In genomic region chr11:16752007-16752348, GRCm38 (mm10) we compare ENCODE assay signal across 8 mouse cellular contexts. TPM values are rescaled to one million over a fixed set of nuclear protein-coding genes. Genes with fewer than 3 reads are reported as not detected.
A peak's percentile ranks its signal among the peaks of the same experiment; 100 is the strongest.
DNase-seq lines count a peak whose midpoint lies in the region; ATAC-seq and TF ChIP-seq lines count a peak whose summit lies in the region.

Gene Egfr, plus strand, starts transcription at chr11:16752203.

- 7% methylated on average over 21 of the region's 21 CpGs for WGBS in spleen, adult 2 months
- WGBS in embryonic facial prominence, embryonic 15.5 days: under 1% methylated on average over 21 of the region's 21 CpGs
- WGBS in heart, embryonic 13.5 days: 1% methylated on average over 21 of the region's 21 CpGs
- WGBS in kidney, embryonic 16.5 days: under 1% methylated on average over 21 of the region's 21 CpGs
- under 1% methylated on average over 21 of the region's 21 CpGs for WGBS in liver, embryonic 13.5 days (ENCODE audit: insufficient replicate concordance)
- WGBS in neural tube, embryonic 13.5 days: under 1% methylated on average over 21 of the region's 21 CpGs

- H3K27me3 ChIP-seq in spleen, adult 2 months (ENCODE audit: control insufficient read depth, insufficient read depth, low read length): peaks cover 12% of the 10 kb centered on the region
- H3K27me3 ChIP-seq in embryonic facial prominence, embryonic 15.5 days: peaks cover 17% of the 10 kb centered on the region
- H3K27me3 ChIP-seq in heart, embryonic 13.5 days (replicated peaks): peaks cover 59% of the 10 kb centered on the region
- peaks cover 18% of the 10 kb centered on the region for H3K27me3 ChIP-seq in kidney, embryonic 16.5 days (ENCODE audit: insufficient read depth, low read length)
- H3K27me3 ChIP-seq in liver, embryonic 13.5 days: peaks cover 45% of the 10 kb centered on the region
- H3K27me3 ChIP-seq in neural tube, embryonic 13.5 days: peaks cover 47% of the 10 kb centered on the region

- peak within 1 kb of the TSS; percentile 93 for H3K4me2 ChIP-seq in embryonic facial prominence, embryonic 15.5 days (replicated peaks)
- H3K4me2 ChIP-seq in heart, embryonic 13.5 days: peak within 1 kb of the TSS; percentile 96
- peak within 1 kb of the TSS; percentile 97 for H3K4me2 ChIP-seq in kidney, embryonic 16.5 days (replicated peaks; ENCODE audit: low read depth, low read length)
- peak within 1 kb of the TSS; percentile 64 for H3K4me2 ChIP-seq in liver, embryonic 13.5 days
- peak within 1 kb of the TSS; percentile 98 for H3K4me2 ChIP-seq in neural tube, embryonic 13.5 days

- peaks cover 7% of the 10 kb centered on the region for H3K4me1 ChIP-seq in spleen, adult 2 months (ENCODE audit: control insufficient read depth, insufficient read depth, insufficient read length)
- H3K4me1 ChIP-seq in embryonic facial prominence, embryonic 15.5 days: peaks cover 8% of the 10 kb centered on the region
- H3K4me1 ChIP-seq in heart, embryonic 13.5 days: peaks cover 14% of the 10 kb centered on the region
- peaks cover 4% of the 10 kb centered on the region; the same call in 1 of the 2 replicates for H3K4me1 ChIP-seq in kidney, embryonic 16.5 days (ENCODE audit: insufficient read depth, low read length)
- no peaks in the 10 kb centered on the region for H3K4me1 ChIP-seq in liver, embryonic 13.5 days (replicated peaks)
- peaks cover 17% of the 10 kb centered on the region for H3K4me1 ChIP-seq in neural tube, embryonic 13.5 days (replicated peaks)

- H3K36me3 ChIP-seq in spleen, adult 2 months (ENCODE audit: control insufficient read depth, insufficient read depth, low read length): no peaks in the 10 kb centered on the region
- H3K36me3 ChIP-seq in embryonic facial prominence, embryonic 15.5 days: no peaks in the 10 kb centered on the region
- H3K36me3 ChIP-seq in heart, embryonic 13.5 days: no peaks in the 10 kb centered on the region
- H3K36me3 ChIP-seq in kidney, embryonic 16.5 days (ENCODE audit: insufficient read depth, low read length): no peaks in the 10 kb centered on the region
- H3K36me3 ChIP-seq in liver, embryonic 13.5 days: no peaks in the 10 kb centered on the region
- H3K36me3 ChIP-seq in neural tube, embryonic 13.5 days: no peaks in the 10 kb centered on the region

- H3K9me3 ChIP-seq in embryonic facial prominence, embryonic 15.5 days (replicated peaks): no peaks in the 10 kb centered on the region
- H3K9me3 ChIP-seq in heart, embryonic 13.5 days: no peaks in the 10 kb centered on the region
- H3K9me3 ChIP-seq in kidney, embryonic 16.5 days (ENCODE audit: low read length): no peaks in the 10 kb centered on the region
- H3K9me3 ChIP-seq in liver, embryonic 13.5 days (replicated peaks): no peaks in the 10 kb centered on the region
- H3K9me3 ChIP-seq in neural tube, embryonic 13.5 days: no peaks in the 10 kb centered on the region

- DNase-seq in spleen, adult 2 months (ENCODE audit: low read depth in 1 of 2, low spot score in 2 of 2): no peak
- DNase-seq in spleen, adult 18-20 months: no peak
- no peak for DNase-seq in liver, embryonic 13.5 days

- H3K9ac ChIP-seq in embryonic facial prominence, embryonic 15.5 days: peak within 1 kb of the TSS; percentile 69
- peak within 1 kb of the TSS; percentile 78 for H3K9ac ChIP-seq in heart, embryonic 13.5 days
- peak within 1 kb of the TSS; percentile 69 for H3K9ac ChIP-seq in kidney, embryonic 16.5 days (replicated peaks; ENCODE audit: low read length)
- 0 out of 2 replicates have a peak within 1 kb of the TSS, but pooled peaks have one; percentile 36 for H3K9ac ChIP-seq in liver, embryonic 13.5 days
- H3K9ac ChIP-seq in neural tube, embryonic 13.5 days: peak within 1 kb of the TSS; percentile 60

- H3K4me3 ChIP-seq in spleen, adult 2 months (ENCODE audit: extremely low read depth, insufficient read depth, insufficient read length): peak within 1 kb of the TSS; percentile 48
- peak within 1 kb of the TSS; percentile 72 for H3K4me3 ChIP-seq in embryonic facial prominence, embryonic 15.5 days (replicated peaks)
- H3K4me3 ChIP-seq in heart, embryonic 13.5 days: peak within 1 kb of the TSS; percentile 73
- peak within 1 kb of the TSS; percentile 70 for H3K4me3 ChIP-seq in kidney, embryonic 16.5 days (ENCODE audit: low read length)
- peak within 1 kb of the TSS; percentile 54 for H3K4me3 ChIP-seq in liver, embryonic 13.5 days (replicated peaks)
- peak within 1 kb of the TSS; percentile 58 for H3K4me3 ChIP-seq in neural tube, embryonic 13.5 days

- TF ChIP-seq CTCF in spleen, adult 2 months (IDR thresholded peaks at IDR 0.05; ENCODE audit: extremely low read depth, insufficient read depth, insufficient read length, insufficient replicate concordance): no peak

- no peak within 1 kb of the TSS for H3K27ac ChIP-seq in spleen, adult 2 months (ENCODE audit: insufficient read depth, low read length)
- peak within 1 kb of the TSS; percentile 71 for H3K27ac ChIP-seq in embryonic facial prominence, embryonic 15.5 days (replicated peaks)
- H3K27ac ChIP-seq in heart, embryonic 13.5 days (replicated peaks): 0 out of 2 replicates have a peak within 1 kb of the TSS, but pooled peaks have one; percentile 15
- no peak within 1 kb of the TSS for H3K27ac ChIP-seq in kidney, embryonic 16.5 days (ENCODE audit: low read length)
- H3K27ac ChIP-seq in liver, embryonic 13.5 days: no peak within 1 kb of the TSS
- no peak within 1 kb of the TSS for H3K27ac ChIP-seq in neural tube, embryonic 13.5 days (replicated peaks)

- no peak for TF ChIP-seq POLR2A in spleen, adult 2 months (IDR thresholded peaks at IDR 0.05; ENCODE audit: low read depth, low read length)

- peak; percentile 89 for ATAC-seq in embryonic facial prominence, embryonic 15.5 days (ENCODE audit: insufficient number of reproducible peaks, low FRiP score, low TSS enrichment, low read depth)
- ATAC-seq in heart, embryonic 13.5 days (ENCODE audit: extremely low read depth, insufficient number of reproducible peaks, low FRiP score, low TSS enrichment): peak; percentile 59; the same call in 1 of the 2 replicates
- peak; percentile 94 for ATAC-seq in kidney, embryonic 16.5 days (ENCODE audit: low FRiP score, low TSS enrichment)
- ATAC-seq in liver, embryonic 13.5 days (ENCODE audit: low read depth): peak; percentile 64
- ATAC-seq in neural tube, embryonic 13.5 days (ENCODE audit: low read depth): peak; percentile 92
- ATAC-seq in erythroid progenitor cell, adult 5-6 weeks (replicated peaks; ENCODE audit: low FRiP score, poor library complexity, severe bottlenecking): no peak

RNA-seq across cellular contexts. Expression of gene Egfr, which starts in this region (rescaled TPM):
- polyA plus RNA-seq in spleen, adult 2 months (2012; rRNA removed): 2.2 and 8.5 TPM in 2 replicates
- polyA plus RNA-seq in embryonic facial prominence, embryonic 15.5 days (2015; fragmentation: Nextera tagmentation; extraction: Ambion mirVana): 16.1 and 22.5 TPM in 2 replicates
- polyA plus RNA-seq in heart, embryonic 13.5 days (2015; fragmentation: Nextera tagmentation; extraction: Ambion mirVana): 2.0 and 2.5 TPM in 2 replicates
- polyA plus RNA-seq in kidney, embryonic 16.5 days (2015; fragmentation: Nextera tagmentation; extraction: Ambion mirVana): 4.0 and 4.9 TPM in 2 replicates
- 0.67 TPM in 2 replicates for polyA plus RNA-seq in liver, embryonic 13.5 days (2015; fragmentation: Nextera tagmentation; extraction: Ambion mirVana)
- 2.4 and 2.6 TPM in 2 replicates for polyA plus RNA-seq in neural tube, embryonic 13.5 days (2015; fragmentation: Nextera tagmentation; extraction: Ambion mirVana)
- 1.1 TPM in 1 of 2 replicates, not detected in the other for total RNA-seq in erythroid progenitor cell, adult 5-6 weeks (2015; ENCODE audit: low replicate concordance)
- 0.90 TPM in 1 of 2 replicates, not detected in the other for total RNA-seq in erythroid progenitor cell, adult 5-6 weeks (2017; ENCODE audit: low replicate concordance)

Comparison
In these comparisons a context has a peak if more than half of its experiments do, and no peak if none do; other contexts are left out.
1. Peak in ATAC-seq, H3K4me3 ChIP-seq, H3K9ac ChIP-seq and H3K4me2 ChIP-seq in liver, embryonic 13.5 days; RNA of the gene not detected or under 1 TPM.
2. H3K27ac ChIP-seq: peak in embryonic facial prominence, embryonic 15.5 days (single experiment) and heart, embryonic 13.5 days (single experiment); none in spleen, adult 2 months (single experiment), kidney, embryonic 16.5 days (single experiment), liver, embryonic 13.5 days (single experiment) and neural tube, embryonic 13.5 days (single experiment).
3. Peak in every context shown above with its lines, with median percentiles within 50 percentile points of each other: H3K4me3 ChIP-seq, H3K4me2 ChIP-seq and H3K9ac ChIP-seq.